Mouse (Mus musculus) T-helper 17 cell (primary cell): ENCODE measurements at regions not wholly inside any gene's neighbourhood (a gene's known extent, or its start where the extent isn't known, plus 50 kb on each side); places are given as distances from the start of the nearest gene placed in this dataset.

Experiments used
- in situ Hi-C, 2 experiments: fragments of 300-600 bp; cut with MboI, MseI; formaldehyde crosslinking; loops; 1 replicate in 1 of 2; 2 replicates in 1 of 2; pipeline ENCODE4 v1.15.1; 2025; ENCODE audit warnings: high pct_unique_total_duplicates in 2 of 2

- in situ Hi-C loops, result no loop called here
Observed at GRCm38 (mm10) chr12:118659240-118660120, 186.6 kb upstream of the Sp8 start.

- in situ Hi-C loops, result no loop called here
Observed at GRCm38 (mm10) chr12:118650483-118651160, 195.5 kb upstream of the Sp8 start.

- in situ Hi-C loops, result no loop called here
Observed at GRCm38 (mm10) chr12:118649323-118649973, 196.7 kb upstream of the Sp8 start.

GRCm38 (mm10) chr12:118648673-118649072 lies 197.5 kb upstream of the Sp8 start:
- in situ Hi-C loops, result no loop called here

- in situ Hi-C loops, result no loop called here
Observed at GRCm38 (mm10) chr12:118647270-118648042, 198.7 kb upstream of the Sp8 start.

GRCm38 (mm10) chr12:118640925-118641324 lies 205.2 kb upstream of the Sp8 start:
- in situ Hi-C loops, result no loop called here

GRCm38 (mm10) chr12:118637214-118637613 lies 208.9 kb upstream of the Sp8 start:
- in situ Hi-C loops, result no loop called here

GRCm38 (mm10) chr12:118635456-118635855 lies 210.7 kb upstream of the Sp8 start:
- in situ Hi-C loops, result no loop called here

GRCm38 (mm10) chr12:118630373-118630772 lies 215.8 kb upstream of the Sp8 start:
- in situ Hi-C loops, result loop anchor here in 1 of 2 experiments (5.0 kb wide), 1 partner anchor 412 kb away; no protein-coding TSS in a partner anchor

- in situ Hi-C loops, result no loop called here
Observed at GRCm38 (mm10) chr12:118621697-118622485, 224.2 kb upstream of the Sp8 start.

GRCm38 (mm10) chr12:118620847-118621636 lies 225.1 kb upstream of the Sp8 start:
- in situ Hi-C loops, result no loop called here

GRCm38 (mm10) chr12:118597015-118597414 lies 249.1 kb upstream of the Sp8 start:
- in situ Hi-C loops, result no loop called here

- in situ Hi-C loops, result no loop called here
Observed at GRCm38 (mm10) chr12:118594781-118595574, 251.2 kb upstream of the Sp8 start.

- in situ Hi-C loops, result no loop called here
Observed at GRCm38 (mm10) chr12:118583829-118584628, 262.1 kb upstream of the Sp8 start.

GRCm38 (mm10) chr12:118569811-118570210 lies 268.6 kb upstream of the Sp4 start:
- in situ Hi-C loops, result loop anchor here (10.0 to 25.0 kb wide), 2 partner anchors 1558 to 1765 kb away; no protein-coding TSS in a partner anchor

GRCm38 (mm10) chr12:118566681-118567080 lies 265.4 kb upstream of the Sp4 start:
- in situ Hi-C loops, result loop anchor here in 1 of 2 experiments (25.0 kb wide), 1 partner anchor 1554 kb away; no protein-coding TSS in a partner anchor

- in situ Hi-C loops, result loop anchor here in 1 of 2 experiments (25.0 kb wide), 1 partner anchor 1552 kb away; no protein-coding TSS in a partner anchor
Observed at GRCm38 (mm10) chr12:118564394-118565112, 263.3 kb upstream of the Sp4 start.
